Mouse (Mus musculus) mouse trophoblast stem cell (cell line): ENCODE results near the gene Pitpnm2.

Source experiments
- in situ Hi-C, 2 experiments: fragments of 300-500 bp; cut with MseI, MboI; formaldehyde crosslinking; loops; 2 replicates in 1 of 2; 3 replicates in 1 of 2; pipeline ENCODE4 v1.15.1; 2025

Pitpnm2 gene

GRCm38 (mm10) chr5:124073682-124074081 lies 175.9 kb downstream of the Pitpnm2 start:
- in situ Hi-C loops = loop anchor here in 1 of 2 experiments (10.0 kb wide), 1 partner anchor 129 kb away; no protein-coding TSS in a partner anchor

DNA sequence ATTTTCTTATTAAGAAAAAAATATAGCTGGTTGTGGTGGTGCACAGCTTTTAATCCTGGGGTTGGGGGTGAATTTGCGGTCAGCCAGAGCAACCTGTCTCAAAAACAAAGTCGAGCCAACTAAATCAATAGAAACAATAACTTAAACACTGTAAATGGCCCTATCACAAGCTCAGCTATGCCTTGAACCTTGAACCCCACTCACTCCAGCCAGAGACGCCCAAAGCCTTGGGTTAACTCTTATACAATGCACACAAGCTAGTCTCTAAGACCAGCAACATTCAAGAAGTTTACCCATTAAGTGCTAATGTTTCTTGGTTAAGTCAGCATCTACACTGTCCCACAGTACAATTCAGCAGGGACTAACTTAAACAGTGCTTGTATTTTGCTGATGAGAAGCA lies 179.9 kb downstream of the Pitpnm2 start:
- in situ Hi-C loops = loop anchor here in 1 of 2 experiments (10.0 kb wide), 1 partner anchor 125 kb away; no protein-coding TSS in a partner anchor
